Mouse (Mus musculus) limb, embryonic 12.5 days (tissue): ENCODE measurements around the gene Uqcc3. TPM values are rescaled to one million over a fixed set of nuclear protein-coding genes. Genes with fewer than 3 reads are reported as not detected.
A peak's percentile ranks its signal among the peaks of the same experiment; 100 is the strongest.
"Not testable (repeated sequence)": the region's sequence is repeated elsewhere in the genome, so short reads cannot be mapped to it uniquely, and the experiment has no call there.

Source experiments
- ATAC-seq: fragments of 200-750 bp; cut with Nextera tagmentation; 2 replicates; pipeline ENCODE4 v1.8.0; 2017; ENCODE audit warnings: low read depth, moderate TSS enrichment; ENCODE audit not compliant: insufficient number of reproducible peaks, insufficient read depth, low FRiP score, low TSS enrichment
- H3K27ac ChIP-seq: fragments of 300-500 bp; sonication (generic); 2 replicates; pipeline ENCODE4 v1.5.1; 2016; ENCODE audit warnings: mild to moderate bottlenecking, moderate library complexity
- H3K27me3 ChIP-seq: fragments of 300-500 bp; sonication (generic); 2 replicates; pipeline ENCODE4 v1.6.1; 2016; ENCODE audit warnings: mild to moderate bottlenecking, moderate library complexity
- H3K36me3 ChIP-seq: fragments of 300-500 bp; sonication (generic); 2 replicates; pipeline ENCODE4 v1.6.1; 2016; ENCODE audit warnings: mild to moderate bottlenecking, moderate library complexity
- H3K4me1 ChIP-seq: fragments of 300-500 bp; sonication (generic); replicated peaks from 2 replicates; pipeline ENCODE4 v1.6.1; 2016
- H3K4me2 ChIP-seq: fragments of 300-500 bp; sonication (generic); 2 replicates; pipeline ENCODE4 v1.6.1; 2016; ENCODE audit warnings: mild to moderate bottlenecking, moderate library complexity
- H3K4me3 ChIP-seq: fragments of 300-500 bp; sonication (generic); replicated peaks from 2 replicates; pipeline ENCODE4 v1.5.1; 2016; ENCODE audit warnings: mild to moderate bottlenecking
- H3K9ac ChIP-seq: fragments of 300-500 bp; sonication (generic); replicated peaks from 2 replicates; pipeline ENCODE4 v1.6.1; 2016; ENCODE audit warnings: mild to moderate bottlenecking, moderate library complexity
- H3K9me3 ChIP-seq: fragments of 300-500 bp; sonication (generic); 2 replicates; pipeline ENCODE4 v1.6.1; 2016; ENCODE audit warnings: mild to moderate bottlenecking, moderate library complexity
- WGBS: fragments of 180-500 bp; shearing (Covaris S2); methylation state at CpG from one replicate; pipeline ENCODE4 v1.1.7; 2016; 5-methylcytosine and 5-hydroxymethylcytosine counted together
- polyA plus RNA-seq: library from polyadenylated mRNA; unstranded; fragments of >200 nt; fragmentation: Nextera tagmentation; extraction: Ambion mirVana; gene quantifications from 2 replicates; pipeline ENCODE4 v1.2.1, GENCODE M21; 2016

The Uqcc3 gene
- polyA plus RNA-seq, 1 experiment from 2014 or later, result 66.0 TPM

GRCm38 (mm10) chr19:8919000-8919399 lies 38.3 kb upstream of the Uqcc3 start:
- whole genome bisulfite sequencing, result 95% methylated on average over 3 of the region's 3 CpGs
- no peaks in the 10 kb centered on the region for H3K27me3 ChIP-seq
- no peaks in the 10 kb centered on the region for H3K9me3 ChIP-seq
- H3K27ac ChIP-seq, result no peak overlapping the region
- no peak overlapping the region for H3K9ac ChIP-seq
- peaks cover 50% of the 10 kb centered on the region for H3K36me3 ChIP-seq
- no peak overlapping the region for H3K4me3 ChIP-seq
- H3K4me2 ChIP-seq, result no peak overlapping the region
- no peak for ATAC-seq
- peaks cover 15% of the 10 kb centered on the region for H3K4me1 ChIP-seq

GRCm38 (mm10) chr19:8914212-8914611 lies 33.5 kb upstream of the Uqcc3 start:
- no peak overlapping the region for H3K27ac ChIP-seq
- no peaks in the 10 kb centered on the region for H3K27me3 ChIP-seq
- no peak overlapping the region for H3K4me2 ChIP-seq
- H3K9me3 ChIP-seq, result no peaks in the 10 kb centered on the region
- no peak overlapping the region for H3K9ac ChIP-seq
- H3K36me3 ChIP-seq, result peaks cover 80% of the 10 kb centered on the region
- no peak for ATAC-seq
- 91% methylated on average over 3 of the region's 3 CpGs for WGBS
- no peak overlapping the region for H3K4me3 ChIP-seq
- no peaks in the 10 kb centered on the region for H3K4me1 ChIP-seq

GRCm38 (mm10) chr19:8911810-8912209 lies 31.1 kb upstream of the Uqcc3 start:
- no peaks in the 10 kb centered on the region for H3K4me1 ChIP-seq
- WGBS, result 91% methylated on average over 5 of the region's 5 CpGs
- no peaks in the 10 kb centered on the region for H3K9me3 ChIP-seq
- no peak for ATAC-seq
- no peaks in the 10 kb centered on the region for H3K27me3 ChIP-seq
- no peak overlapping the region for H3K9ac ChIP-seq
- no peak overlapping the region for H3K4me2 ChIP-seq
- peaks cover 100% of the 10 kb centered on the region for H3K36me3 ChIP-seq
- H3K4me3 ChIP-seq, result no peak overlapping the region
- H3K27ac ChIP-seq, result no peak overlapping the region

- no peak overlapping the region for H3K4me3 ChIP-seq
- H3K27me3 ChIP-seq, result no peaks in the 10 kb centered on the region
- no peak overlapping the region for H3K9ac ChIP-seq
- H3K27ac ChIP-seq, result no peak overlapping the region
- 87% methylated on average over 6 of the region's 6 CpGs for WGBS
- H3K4me1 ChIP-seq, result no peaks in the 10 kb centered on the region
- H3K9me3 ChIP-seq, result no peaks in the 10 kb centered on the region
- H3K36me3 ChIP-seq, result peaks cover 97% of the 10 kb centered on the region
- ATAC-seq, result no peak
- no peak overlapping the region for H3K4me2 ChIP-seq
Observed at GRCm38 (mm10) chr19:8908531-8908930, 27.8 kb upstream of the Uqcc3 start.

- H3K36me3 ChIP-seq, result peaks cover 71% of the 10 kb centered on the region
- WGBS, result 94% methylated on average over 5 of the region's 5 CpGs
Observed at GRCm38 (mm10) chr19:8903412-8903811, 22.7 kb upstream of the Uqcc3 start.

GRCm38 (mm10) chr19:8899079-8899478 lies 18.4 kb upstream of the Uqcc3 start:
- H3K4me1 ChIP-seq, result peaks cover 27% of the 10 kb centered on the region
- H3K36me3 ChIP-seq, result peaks cover 59% of the 10 kb centered on the region
- H3K4me3 ChIP-seq, result peak overlapping the region; percentile 65
- peak overlapping the region; percentile 86 for H3K9ac ChIP-seq
- no peaks in the 10 kb centered on the region for H3K27me3 ChIP-seq
- H3K4me2 ChIP-seq, result peak overlapping the region; percentile 80
- WGBS, result 55% methylated on average over 3 of the region's 3 CpGs
- H3K9me3 ChIP-seq, result no peaks in the 10 kb centered on the region
- H3K27ac ChIP-seq, result no peak overlapping the region
- no peak for ATAC-seq

More at GRCm38 (mm10) chr19:8903412-8903811, 22.7 kb upstream of the Uqcc3 start:
- no peak overlapping the region for H3K9ac ChIP-seq
- ATAC-seq, result no peak
- H3K27me3 ChIP-seq, result no peaks in the 10 kb centered on the region
- H3K4me3 ChIP-seq, result no peak overlapping the region
- H3K9me3 ChIP-seq, result no peaks in the 10 kb centered on the region
- no peak overlapping the region for H3K27ac ChIP-seq
- H3K4me2 ChIP-seq, result no peak overlapping the region
- H3K4me1 ChIP-seq, result peaks cover 9% of the 10 kb centered on the region

GRCm38 (mm10) chr19:8898576-8898975 lies 17.9 kb upstream of the Uqcc3 start:
- Histone ChIP-seq H3K4me3 (peak overlapping the region; percentile 65), H3K9ac (peak overlapping the region; percentile 86), H3K4me2 (peak overlapping the region; percentile 80), H3K4me1 (peaks cover 31% of the 10 kb centered on the region), H3K27ac (peak overlapping the region; percentile 87), H3K9me3 (no peaks in the 10 kb centered on the region), H3K27me3 (no peaks in the 10 kb centered on the region), H3K36me3 (peaks cover 55% of the 10 kb centered on the region)
- ATAC-seq, result no peak
- WGBS, result 11% methylated on average over 13 of the region's 13 CpGs

GRCm38 (mm10) chr19:8897865-8898495 lies 17.3 kb upstream of the Uqcc3 start, which contains the start of gene Ganab:
Ganab (plus strand) TSS chr19:8898071.
- Histone ChIP-seq H3K27ac (peak within 1 kb of the TSS; percentile 88), H3K27me3 (no peaks in the 10 kb centered on the region), H3K4me1 (peaks cover 32% of the 10 kb centered on the region), H3K4me2 (peak within 1 kb of the TSS; percentile 80), H3K36me3 (peaks cover 49% of the 10 kb centered on the region), H3K4me3 (peak within 1 kb of the TSS; percentile 65), H3K9ac (peak within 1 kb of the TSS; percentile 86), H3K9me3 (no peaks in the 10 kb centered on the region)
- ATAC-seq, result peak; percentile 98
- under 1% methylated on average over 53 of the region's 53 CpGs for WGBS

GRCm38 (mm10) chr19:8897211-8897864 lies 16.6 kb upstream of the Uqcc3 start:
- WGBS, result 23% methylated on average over 21 of the region's 21 CpGs
- not testable (repeated sequence) for H3K27me3 ChIP-seq, H3K9me3 ChIP-seq
- peaks cover 32% of the 10 kb centered on the region for H3K4me1 ChIP-seq
- H3K27ac ChIP-seq, result peak overlapping the region; percentile 88
- peak overlapping the region; percentile 65 for H3K4me3 ChIP-seq
- peak overlapping the region; percentile 63 for H3K9ac ChIP-seq
- peaks cover 44% of the 10 kb centered on the region for H3K36me3 ChIP-seq
- peak; percentile 44 for ATAC-seq
- peak overlapping the region; percentile 80 for H3K4me2 ChIP-seq

- 85% methylated on average over 5 of the region's 5 CpGs for WGBS
- H3K4me3 ChIP-seq, H3K27me3 ChIP-seq, H3K9me3 ChIP-seq, H3K27ac ChIP-seq, ATAC-seq: not testable (repeated sequence)
- H3K4me2 ChIP-seq, result peak overlapping the region; percentile 15; the same call in 1 of the 2 replicates
- H3K4me1 ChIP-seq, result peaks cover 32% of the 10 kb centered on the region
- H3K9ac ChIP-seq, result 0 out of 2 replicates have a peak overlapping the region, but pooled peaks have one; percentile 63
- peaks cover 37% of the 10 kb centered on the region for H3K36me3 ChIP-seq
Observed at GRCm38 (mm10) chr19:8896231-8896630, 15.5 kb upstream of the Uqcc3 start.

GRCm38 (mm10) chr19:8895397-8895960 lies 14.8 kb upstream of the Uqcc3 start:
- Histone ChIP-seq H3K9me3 (no peaks in the 10 kb centered on the region), H3K27me3 (no peaks in the 10 kb centered on the region), H3K4me3 (no peak overlapping the region), H3K4me2 (no peak overlapping the region), H3K27ac (no peak overlapping the region), H3K4me1 (peaks cover 32% of the 10 kb centered on the region), H3K36me3 (peaks cover 40% of the 10 kb centered on the region), H3K9ac (no peak overlapping the region)
- 87% methylated on average over 9 of the region's 9 CpGs for WGBS
- ATAC-seq, result no peak
